Mouse (Mus musculus): ENCODE measurements around the gene Rps27rt. TPM values are rescaled to one million over a fixed set of nuclear protein-coding genes. Genes with fewer than 3 reads are reported as not detected.
"Not testable (repeated sequence)": the region's sequence is repeated elsewhere in the genome, so short reads cannot be mapped to it uniquely, and the experiment has no call there.

Rps27rt gene
- polyA plus RNA-seq, 1 experiment from 2014 or later = 295 TPM

- H3K27ac ChIP-seq (ENCODE audit: low read depth, low read length); H3K9ac ChIP-seq (ENCODE audit: low read depth, low read length); H3K4me2 ChIP-seq (replicated peaks; ENCODE audit: low read depth, low read length); ATAC-seq (ENCODE audit: low FRiP score); H3K4me1 ChIP-seq (replicated peaks; ENCODE audit: control insufficient read depth, insufficient read depth, low read length); DNase-seq (ENCODE audit: low spot score); H3K9me3 ChIP-seq (ENCODE audit: control insufficient read depth, low read length); H3K4me3 ChIP-seq (ENCODE audit: low read depth, low read length); H3K27me3 ChIP-seq (ENCODE audit: control insufficient read depth, insufficient read depth, low read length); H3K36me3 ChIP-seq (ENCODE audit: control insufficient read depth, insufficient read depth, low read length): not testable (repeated sequence)
- WGBS = 87% methylated on average over 7 of the region's 7 CpGs
These were observed 16.3 kb downstream of the Rps27rt start for GRCm38 (mm10) chr9:114966286-114966685.

- H3K27ac ChIP-seq (ENCODE audit: low read depth, low read length) = no peak overlapping the region
- H3K36me3 ChIP-seq (ENCODE audit: control insufficient read depth, insufficient read depth, low read length) = no peaks in the 10 kb centered on the region
- no peak overlapping the region for H3K9ac ChIP-seq (ENCODE audit: low read depth, low read length)
- no peaks in the 10 kb centered on the region for H3K4me1 ChIP-seq (replicated peaks; ENCODE audit: control insufficient read depth, insufficient read depth, low read length)
- H3K4me2 ChIP-seq (replicated peaks; ENCODE audit: low read depth, low read length) = no peak overlapping the region
- H3K9me3 ChIP-seq (ENCODE audit: control insufficient read depth, low read length) = no peaks in the 10 kb centered on the region
- no peak for DNase-seq (ENCODE audit: low spot score)
- WGBS = 56% methylated on average over 3 of the region's 3 CpGs
- H3K4me3 ChIP-seq (ENCODE audit: low read depth, low read length) = no peak overlapping the region
- ATAC-seq (ENCODE audit: low FRiP score) = no peak
- no peaks in the 10 kb centered on the region for H3K27me3 ChIP-seq (ENCODE audit: control insufficient read depth, insufficient read depth, low read length)
These were observed 18.4 kb downstream of the Rps27rt start for GRCm38 (mm10) chr9:114964093-114964492.

GRCm38 (mm10) chr9:114960844-114961243 lies 21.7 kb downstream of the Rps27rt start:
- Histone ChIP-seq H3K9ac (ENCODE audit: low read depth, low read length) (no peak overlapping the region), H3K4me3 (ENCODE audit: low read depth, low read length) (no peak overlapping the region), H3K9me3 (ENCODE audit: control insufficient read depth, low read length) (no peaks in the 10 kb centered on the region), H3K27ac (ENCODE audit: low read depth, low read length) (no peak overlapping the region), H3K27me3 (ENCODE audit: control insufficient read depth, insufficient read depth, low read length) (no peaks in the 10 kb centered on the region), H3K4me2 (replicated peaks; ENCODE audit: low read depth, low read length) (no peak overlapping the region), H3K4me1 (replicated peaks; ENCODE audit: control insufficient read depth, insufficient read depth, low read length) (no peaks in the 10 kb centered on the region), H3K36me3 (ENCODE audit: control insufficient read depth, insufficient read depth, low read length) (no peaks in the 10 kb centered on the region)
- no peak for ATAC-seq (ENCODE audit: low FRiP score)
- no peak for DNase-seq (ENCODE audit: low spot score)
- 86% methylated on average over 6 of the region's 6 CpGs for WGBS

GRCm38 (mm10) chr9:114960043-114960789 lies 22.3 kb downstream of the Rps27rt start:
- H3K27ac ChIP-seq (ENCODE audit: low read depth, low read length) = no peak overlapping the region
- no peak overlapping the region for H3K4me3 ChIP-seq (ENCODE audit: low read depth, low read length)
- no peak overlapping the region for H3K9ac ChIP-seq (ENCODE audit: low read depth, low read length)
- H3K36me3 ChIP-seq (ENCODE audit: control insufficient read depth, insufficient read depth, low read length) = no peaks in the 10 kb centered on the region
- H3K9me3 ChIP-seq (ENCODE audit: control insufficient read depth, low read length) = no peaks in the 10 kb centered on the region
- no peaks in the 10 kb centered on the region for H3K27me3 ChIP-seq (ENCODE audit: control insufficient read depth, insufficient read depth, low read length)
- no peak for ATAC-seq (ENCODE audit: low FRiP score)
- no peak overlapping the region for H3K4me2 ChIP-seq (replicated peaks; ENCODE audit: low read depth, low read length)
- WGBS = 74% methylated on average over 4 of the region's 4 CpGs
- no peak for DNase-seq (ENCODE audit: low spot score)
- no peaks in the 10 kb centered on the region for H3K4me1 ChIP-seq (replicated peaks; ENCODE audit: control insufficient read depth, insufficient read depth, low read length)

DNA sequence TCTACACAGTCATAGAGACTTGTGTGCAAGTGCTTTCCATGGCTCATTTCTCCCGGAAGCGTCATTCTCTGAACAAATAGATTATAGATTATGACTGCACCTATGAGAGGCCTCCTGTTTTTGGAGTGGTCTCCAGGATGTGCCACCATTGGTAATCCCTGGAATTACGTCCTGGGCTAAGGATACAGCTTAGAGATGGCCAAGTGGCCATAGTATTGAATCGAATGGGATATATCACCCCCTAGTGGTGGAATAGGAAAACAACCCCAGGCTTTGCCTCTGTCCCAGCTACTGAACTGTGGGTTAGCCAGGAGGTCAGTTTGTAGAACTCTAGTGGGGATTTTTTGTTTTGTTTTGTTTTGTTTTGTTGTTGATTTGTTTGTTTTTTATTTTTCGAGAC lies 25.6 kb downstream of the Rps27rt start:
- Histone ChIP-seq H3K27me3 (ENCODE audit: control insufficient read depth, insufficient read depth, low read length) (no peaks in the 10 kb centered on the region), H3K9me3 (ENCODE audit: control insufficient read depth, low read length) (no peaks in the 10 kb centered on the region), H3K4me2 (replicated peaks; ENCODE audit: low read depth, low read length) (no peak overlapping the region), H3K27ac (ENCODE audit: low read depth, low read length) (no peak overlapping the region), H3K4me1 (replicated peaks; ENCODE audit: control insufficient read depth, insufficient read depth, low read length) (no peaks in the 10 kb centered on the region), H3K36me3 (ENCODE audit: control insufficient read depth, insufficient read depth, low read length) (no peaks in the 10 kb centered on the region), H3K9ac (ENCODE audit: low read depth, low read length) (no peak overlapping the region), H3K4me3 (ENCODE audit: low read depth, low read length) (no peak overlapping the region)
- ATAC-seq (ENCODE audit: low FRiP score) (peak; percentile 54; the same call in 1 of the 2 replicates), DNase-seq (ENCODE audit: low spot score) (peak; percentile 63)
- WGBS = 36% methylated on average over 5 of the region's 5 CpGs

GRCm38 (mm10) chr9:114955340-114955739 lies 27.2 kb downstream of the Rps27rt start:
- DNase-seq (ENCODE audit: low spot score) = no peak
- ATAC-seq (ENCODE audit: low FRiP score) = no peak
- no peak overlapping the region for H3K4me2 ChIP-seq (replicated peaks; ENCODE audit: low read depth, low read length)
- 93% methylated on average over 11 of the region's 11 CpGs for WGBS
- H3K4me1 ChIP-seq (replicated peaks; ENCODE audit: control insufficient read depth, insufficient read depth, low read length) = no peaks in the 10 kb centered on the region
- H3K4me3 ChIP-seq (ENCODE audit: low read depth, low read length) = no peak overlapping the region
- no peaks in the 10 kb centered on the region for H3K27me3 ChIP-seq (ENCODE audit: control insufficient read depth, insufficient read depth, low read length)
- H3K9me3 ChIP-seq (ENCODE audit: control insufficient read depth, low read length) = no peaks in the 10 kb centered on the region
- H3K36me3 ChIP-seq (ENCODE audit: control insufficient read depth, insufficient read depth, low read length) = no peaks in the 10 kb centered on the region
- no peak overlapping the region for H3K27ac ChIP-seq (ENCODE audit: low read depth, low read length)
- H3K9ac ChIP-seq (ENCODE audit: low read depth, low read length) = no peak overlapping the region

- Histone ChIP-seq H3K4me2 (replicated peaks; ENCODE audit: low read depth, low read length) (no peak overlapping the region), H3K9ac (ENCODE audit: low read depth, low read length) (no peak overlapping the region), H3K4me3 (ENCODE audit: low read depth, low read length) (no peak overlapping the region), H3K27ac (ENCODE audit: low read depth, low read length) (no peak overlapping the region), H3K27me3 (ENCODE audit: control insufficient read depth, insufficient read depth, low read length) (no peaks in the 10 kb centered on the region), H3K9me3 (ENCODE audit: control insufficient read depth, low read length) (no peaks in the 10 kb centered on the region), H3K4me1 (replicated peaks; ENCODE audit: control insufficient read depth, insufficient read depth, low read length) (no peaks in the 10 kb centered on the region), H3K36me3 (ENCODE audit: control insufficient read depth, insufficient read depth, low read length) (no peaks in the 10 kb centered on the region)
- DNase-seq (ENCODE audit: low spot score) (peak; percentile 34), ATAC-seq (ENCODE audit: low FRiP score) (no peak)
- WGBS = 18% methylated on average over 1 of the region's 1 CpGs
These were observed 29.7 kb downstream of the Rps27rt start for GRCm38 (mm10) chr9:114952866-114953265.

- H3K4me2 ChIP-seq (replicated peaks; ENCODE audit: low read depth, low read length) = no peak overlapping the region
- no peaks in the 10 kb centered on the region for H3K9me3 ChIP-seq (ENCODE audit: control insufficient read depth, low read length)
- H3K27me3 ChIP-seq (ENCODE audit: control insufficient read depth, insufficient read depth, low read length) = no peaks in the 10 kb centered on the region
- no peaks in the 10 kb centered on the region for H3K4me1 ChIP-seq (replicated peaks; ENCODE audit: control insufficient read depth, insufficient read depth, low read length)
- no peak overlapping the region for H3K9ac ChIP-seq (ENCODE audit: low read depth, low read length)
- H3K36me3 ChIP-seq (ENCODE audit: control insufficient read depth, insufficient read depth, low read length) = no peaks in the 10 kb centered on the region
- no peak for ATAC-seq (ENCODE audit: low FRiP score)
- H3K27ac ChIP-seq (ENCODE audit: low read depth, low read length) = no peak overlapping the region
- no peak overlapping the region for H3K4me3 ChIP-seq (ENCODE audit: low read depth, low read length)
- no peak for DNase-seq (ENCODE audit: low spot score)
- 64% methylated on average over 5 of the region's 5 CpGs for WGBS
These were observed 34.1 kb downstream of the Rps27rt start for GRCm38 (mm10) chr9:114948395-114948794.

GRCm38 (mm10) chr9:114945576-114945975 lies 37.0 kb downstream of the Rps27rt start:
- H3K4me2 ChIP-seq (replicated peaks; ENCODE audit: low read depth, low read length) = no peak overlapping the region
- no peak overlapping the region for H3K27ac ChIP-seq (ENCODE audit: low read depth, low read length)
- no peak overlapping the region for H3K4me3 ChIP-seq (ENCODE audit: low read depth, low read length)
- no peak for DNase-seq (ENCODE audit: low spot score)
- H3K27me3 ChIP-seq (ENCODE audit: control insufficient read depth, insufficient read depth, low read length) = no peaks in the 10 kb centered on the region
- no peak overlapping the region for H3K9ac ChIP-seq (ENCODE audit: low read depth, low read length)
- H3K4me1 ChIP-seq (replicated peaks; ENCODE audit: control insufficient read depth, insufficient read depth, low read length) = no peaks in the 10 kb centered on the region
- no peak for ATAC-seq (ENCODE audit: low FRiP score)
- 83% methylated on average over 6 of the region's 6 CpGs for WGBS
- H3K9me3 ChIP-seq (ENCODE audit: control insufficient read depth, low read length) = no peaks in the 10 kb centered on the region
- no peaks in the 10 kb centered on the region for H3K36me3 ChIP-seq (ENCODE audit: control insufficient read depth, insufficient read depth, low read length)

Data from hindbrain, embryonic 11.5 days (tissue).